Mouse (Mus musculus): ENCODE measurements around the gene Relt. TPM values are rescaled to one million over a fixed set of nuclear protein-coding genes. Genes with fewer than 3 reads are reported as not detected.

Relt gene
- polyA plus RNA-seq, 1 experiment = 77.5 TPM

GRCm38 (mm10) chr7:100894057-100894832 is 31.0 kb upstream of the Relt start:
- Histone ChIP-seq H3K27me3 (ENCODE audit: control insufficient read depth, insufficient read depth, low read length) (peaks cover 2% of the 10 kb centered on the region; the same call in 1 of the 2 replicates), H3K27ac (ENCODE audit: control insufficient read depth, insufficient read depth, low read length) (no peak overlapping the region), H3K4me3 (ENCODE audit: control insufficient read depth, insufficient read depth, low read length) (peak overlapping the region; percentile 49), H3K36me3 (ENCODE audit: control insufficient read depth, insufficient read depth, low read length) (no peaks in the 10 kb centered on the region), H3K4me1 (replicated peaks; ENCODE audit: control insufficient read depth, insufficient read depth, low read length) (peaks cover 9% of the 10 kb centered on the region; the same call in 1 of the 2 replicates)
- 7% methylated on average over 50 of the region's 53 CpGs for WGBS
- TF ChIP-seq CTCF (IDR thresholded peaks at IDR 0.05; ENCODE audit: borderline replicate concordance, control insufficient read depth, extremely low read depth, insufficient read depth, low read length, poor library complexity) = no peak
- no peak for TF ChIP-seq POLR2A (IDR thresholded peaks at IDR 0.05; ENCODE audit: control insufficient read depth, extremely low read depth, insufficient read depth, low read length, poor library complexity)
- DNase-seq = peak; percentile 18

GRCm38 (mm10) chr7:100893249-100894056 is 30.2 kb upstream of the Relt start:
- Histone ChIP-seq H3K4me3 (ENCODE audit: control insufficient read depth, insufficient read depth, low read length) (no peak overlapping the region), H3K36me3 (ENCODE audit: control insufficient read depth, insufficient read depth, low read length) (no peaks in the 10 kb centered on the region), H3K4me1 (replicated peaks; ENCODE audit: control insufficient read depth, insufficient read depth, low read length) (peaks cover 9% of the 10 kb centered on the region; the same call in 1 of the 2 replicates), H3K27me3 (ENCODE audit: control insufficient read depth, insufficient read depth, low read length) (peaks cover 2% of the 10 kb centered on the region; the same call in 1 of the 2 replicates), H3K27ac (ENCODE audit: control insufficient read depth, insufficient read depth, low read length) (no peak overlapping the region)
- 92% methylated on average over 20 of the region's 20 CpGs for WGBS
- TF ChIP-seq POLR2A (IDR thresholded peaks at IDR 0.05; ENCODE audit: control insufficient read depth, extremely low read depth, insufficient read depth, low read length, poor library complexity) (no peak), CTCF (IDR thresholded peaks at IDR 0.05; ENCODE audit: borderline replicate concordance, control insufficient read depth, extremely low read depth, insufficient read depth, low read length, poor library complexity) (no peak)
- DNase-seq = no peak

- Histone ChIP-seq H3K4me1 (replicated peaks; ENCODE audit: control insufficient read depth, insufficient read depth, low read length) (no peaks in the 10 kb centered on the region), H3K27me3 (ENCODE audit: control insufficient read depth, insufficient read depth, low read length) (no peaks in the 10 kb centered on the region), H3K27ac (ENCODE audit: control insufficient read depth, insufficient read depth, low read length) (no peak overlapping the region), H3K36me3 (ENCODE audit: control insufficient read depth, insufficient read depth, low read length) (no peaks in the 10 kb centered on the region), H3K4me3 (ENCODE audit: control insufficient read depth, insufficient read depth, low read length) (no peak overlapping the region)
- TF ChIP-seq CTCF (IDR thresholded peaks at IDR 0.05; ENCODE audit: borderline replicate concordance, control insufficient read depth, extremely low read depth, insufficient read depth, low read length, poor library complexity) (no peak), POLR2A (IDR thresholded peaks at IDR 0.05; ENCODE audit: control insufficient read depth, extremely low read depth, insufficient read depth, low read length, poor library complexity) (no peak)
- WGBS = 33% methylated on average over 3 of the region's 3 CpGs
- peak; percentile 67 for DNase-seq
Measured at GRCm38 (mm10) chr7:100886535-100886934, 23.3 kb upstream of the Relt start.

- H3K36me3 ChIP-seq (ENCODE audit: control insufficient read depth, insufficient read depth, low read length) = no peaks in the 10 kb centered on the region
- TF ChIP-seq CTCF (IDR thresholded peaks at IDR 0.05; ENCODE audit: borderline replicate concordance, control insufficient read depth, extremely low read depth, insufficient read depth, low read length, poor library complexity) (no peak), POLR2A (IDR thresholded peaks at IDR 0.05; ENCODE audit: control insufficient read depth, extremely low read depth, insufficient read depth, low read length, poor library complexity) (no peak)
- H3K4me1 ChIP-seq (replicated peaks; ENCODE audit: control insufficient read depth, insufficient read depth, low read length) = 0 out of 2 replicates have a peak, but pooled peaks cover 4% of the 10 kb centered on the region
- DNase-seq = no peak
- H3K4me3 ChIP-seq (ENCODE audit: control insufficient read depth, insufficient read depth, low read length) = no peak overlapping the region
- 96% methylated on average over 4 of the region's 4 CpGs for WGBS
- no peaks in the 10 kb centered on the region for H3K27me3 ChIP-seq (ENCODE audit: control insufficient read depth, insufficient read depth, low read length)
- no peak overlapping the region for H3K27ac ChIP-seq (ENCODE audit: control insufficient read depth, insufficient read depth, low read length)
Measured at GRCm38 (mm10) chr7:100884460-100884859, 21.2 kb upstream of the Relt start.

- WGBS = 92% methylated on average over 4 of the region's 4 CpGs
- TF ChIP-seq POLR2A (IDR thresholded peaks at IDR 0.05; ENCODE audit: control insufficient read depth, extremely low read depth, insufficient read depth, low read length, poor library complexity) (no peak), CTCF (IDR thresholded peaks at IDR 0.05; ENCODE audit: borderline replicate concordance, control insufficient read depth, extremely low read depth, insufficient read depth, low read length, poor library complexity) (no peak)
- Histone ChIP-seq H3K36me3 (ENCODE audit: control insufficient read depth, insufficient read depth, low read length) (no peaks in the 10 kb centered on the region), H3K27me3 (ENCODE audit: control insufficient read depth, insufficient read depth, low read length) (no peaks in the 10 kb centered on the region), H3K4me1 (replicated peaks; ENCODE audit: control insufficient read depth, insufficient read depth, low read length) (0 out of 2 replicates have a peak, but pooled peaks cover 4% of the 10 kb centered on the region), H3K27ac (ENCODE audit: control insufficient read depth, insufficient read depth, low read length) (no peak overlapping the region), H3K4me3 (ENCODE audit: control insufficient read depth, insufficient read depth, low read length) (no peak overlapping the region)
- DNase-seq = no peak
Measured at GRCm38 (mm10) chr7:100881950-100882349, 18.7 kb upstream of the Relt start.

- H3K27ac ChIP-seq (ENCODE audit: control insufficient read depth, insufficient read depth, low read length) = no peak overlapping the region
- no peak overlapping the region for H3K4me3 ChIP-seq (ENCODE audit: control insufficient read depth, insufficient read depth, low read length)
- no peaks in the 10 kb centered on the region for H3K36me3 ChIP-seq (ENCODE audit: control insufficient read depth, insufficient read depth, low read length)
- no peaks in the 10 kb centered on the region for H3K27me3 ChIP-seq (ENCODE audit: control insufficient read depth, insufficient read depth, low read length)
- no peak for DNase-seq
- WGBS = 89% methylated on average over 9 of the region's 9 CpGs
- TF ChIP-seq CTCF (IDR thresholded peaks at IDR 0.05; ENCODE audit: borderline replicate concordance, control insufficient read depth, extremely low read depth, insufficient read depth, low read length, poor library complexity) (no peak), POLR2A (IDR thresholded peaks at IDR 0.05; ENCODE audit: control insufficient read depth, extremely low read depth, insufficient read depth, low read length, poor library complexity) (no peak)
- H3K4me1 ChIP-seq (replicated peaks; ENCODE audit: control insufficient read depth, insufficient read depth, low read length) = 0 out of 2 replicates have a peak, but pooled peaks cover 4% of the 10 kb centered on the region
Measured at GRCm38 (mm10) chr7:100881531-100881930, 18.3 kb upstream of the Relt start.

All from thymus, adult 2 months (tissue).